Mouse (Mus musculus): ENCODE measurements around the gene Ctnna3.
"Not testable (repeated sequence)": the region's sequence is repeated elsewhere in the genome, so short reads cannot be mapped to it uniquely, and the experiment has no call there.

The Ctnna3 gene

DNA sequence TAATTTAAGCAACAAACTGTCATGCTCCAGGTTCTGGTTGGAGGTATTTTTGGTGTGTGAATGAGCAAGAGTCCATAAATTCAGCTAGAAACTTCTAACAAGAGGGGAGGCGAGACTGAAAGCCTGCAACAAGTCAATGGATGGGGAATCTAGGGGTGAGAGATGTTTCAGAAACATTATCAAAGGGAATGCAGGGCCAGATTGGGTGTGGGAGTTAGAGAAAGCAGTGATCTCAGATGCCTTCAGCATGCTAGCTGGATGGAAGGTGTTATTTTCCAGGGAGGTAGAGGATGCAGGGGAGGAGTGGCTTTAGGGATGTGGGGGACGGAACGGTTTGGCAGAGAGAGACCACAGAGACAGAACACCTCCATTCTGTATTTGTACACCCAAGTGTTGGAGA, 785.7 kb downstream of the Ctnna3 start:
- no peak for DNase-seq (ENCODE audit: low spot score)

DNA sequence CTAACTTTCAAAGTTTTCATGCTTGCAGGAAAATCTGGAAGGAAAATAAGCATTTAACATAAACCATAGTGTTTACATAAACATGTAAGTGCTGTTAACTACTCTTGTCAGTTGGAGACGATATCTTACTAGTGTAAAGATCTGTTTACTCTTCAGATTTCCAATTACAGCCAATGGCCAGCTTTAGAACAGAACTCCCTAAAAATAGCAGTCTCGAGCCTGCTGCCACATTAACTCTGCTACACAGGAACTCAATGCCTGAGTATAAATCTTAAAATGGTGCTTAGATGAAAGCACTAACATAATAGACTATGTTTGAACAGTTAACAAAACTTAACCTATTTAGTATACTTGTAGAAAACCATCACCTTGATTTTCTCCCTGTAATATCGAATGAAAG, 793.1 kb downstream of the Ctnna3 start:
- DNase-seq (ENCODE audit: low spot score) = no peak

DNA sequence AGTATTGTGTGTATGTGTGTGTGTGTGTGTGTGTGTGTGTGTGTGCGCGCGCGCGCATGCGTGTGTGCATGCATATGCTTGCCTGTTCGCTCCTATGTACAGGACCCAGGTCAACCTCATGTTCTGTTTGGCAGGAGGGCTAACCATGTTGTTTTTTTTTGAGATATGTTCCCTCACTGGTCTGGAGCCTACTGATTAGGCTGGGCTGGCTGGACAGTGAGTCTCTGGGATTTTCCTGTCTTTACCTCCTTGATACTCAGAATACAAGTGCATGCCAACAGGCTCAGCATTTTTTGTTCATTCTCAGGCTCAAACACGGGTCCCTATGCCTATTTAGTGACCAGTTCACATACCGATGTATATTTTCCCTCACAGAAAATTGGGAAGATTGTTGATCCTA, 794.1 kb downstream of the Ctnna3 start:
- DNase-seq (ENCODE audit: low spot score) = no peak

DNA sequence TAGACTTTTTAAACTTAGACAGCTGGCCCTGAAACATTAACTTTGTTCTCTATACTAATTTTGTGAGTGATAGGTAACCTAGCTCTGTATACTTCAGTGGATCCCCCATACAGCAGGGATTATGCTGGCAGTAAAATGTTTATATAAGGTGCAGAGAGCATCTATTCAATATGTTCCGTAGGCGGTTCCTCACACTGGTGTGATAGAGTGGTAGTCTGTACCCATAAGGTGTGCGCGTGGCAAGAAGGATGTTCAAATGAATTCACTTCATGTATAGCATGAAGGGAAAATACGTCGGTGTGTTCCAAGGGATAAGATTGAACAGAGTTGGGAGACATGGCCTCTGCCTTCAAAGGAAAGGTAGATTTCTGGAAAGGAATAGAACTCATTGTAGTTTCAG, 794.5 kb downstream of the Ctnna3 start:
- DNase-seq (ENCODE audit: low spot score) = no peak

DNA sequence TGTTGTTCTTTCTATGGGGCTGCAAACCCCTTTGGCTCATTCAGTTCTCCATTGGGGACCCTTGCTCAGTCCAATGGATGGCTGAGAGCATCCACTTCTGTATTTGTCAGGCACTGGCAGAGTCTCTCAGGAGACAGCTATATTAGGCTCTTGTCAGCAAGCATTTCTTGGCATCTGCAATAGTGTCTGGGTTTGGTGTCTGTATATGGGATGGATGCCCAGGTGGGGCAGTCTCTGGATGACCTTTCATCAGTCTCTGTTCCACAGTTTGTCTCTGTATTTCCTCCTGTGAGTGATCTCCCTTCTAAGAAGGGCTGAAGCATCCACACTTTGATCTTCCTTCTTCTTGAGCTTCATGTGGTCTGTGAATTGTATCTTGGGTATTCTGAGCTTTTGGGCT, 795.9 kb downstream of the Ctnna3 start:
- not testable (repeated sequence) for DNase-seq (ENCODE audit: low spot score)

DNA sequence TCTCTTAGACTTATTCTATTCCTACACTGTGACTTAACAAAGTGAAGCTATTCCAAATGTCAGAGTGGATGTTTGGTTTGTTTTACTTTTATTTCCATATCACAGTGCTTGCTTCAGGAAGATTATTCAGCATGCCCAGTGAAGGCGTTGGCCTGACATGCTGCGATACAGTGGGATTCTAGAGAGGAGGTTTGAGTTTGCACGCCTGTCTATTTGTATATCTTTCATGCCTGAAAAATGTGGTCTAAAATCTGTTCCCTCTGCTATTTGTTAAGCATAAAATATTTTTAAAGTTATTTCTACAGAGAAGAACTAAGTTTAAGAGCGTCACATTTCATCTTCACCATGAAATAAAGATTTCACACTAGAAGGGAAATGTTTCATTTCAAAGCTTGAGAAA, 813.5 kb downstream of the Ctnna3 start:
- no peak for DNase-seq (ENCODE audit: low spot score)

DNA sequence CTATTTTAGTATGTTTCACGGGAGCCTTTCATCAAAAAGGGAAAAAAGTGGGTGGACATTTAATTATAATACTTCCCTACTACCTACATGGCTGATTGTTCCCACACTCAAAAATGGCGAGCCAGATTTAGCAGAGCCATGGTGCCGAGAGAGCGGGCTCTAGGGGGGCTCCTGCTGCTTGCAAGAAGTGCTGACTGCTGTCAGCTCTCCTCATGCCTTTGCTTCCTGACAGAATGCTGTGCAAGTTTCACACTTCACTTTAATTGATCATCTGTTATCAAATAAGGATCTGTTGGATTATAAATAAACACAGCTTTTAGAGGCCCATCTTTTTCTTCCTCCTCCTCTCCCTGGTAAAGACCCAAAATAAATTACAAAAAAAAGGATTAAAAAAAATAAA, 838.3 kb downstream of the Ctnna3 start:
- DNase-seq (ENCODE audit: low spot score) = no peak

DNA sequence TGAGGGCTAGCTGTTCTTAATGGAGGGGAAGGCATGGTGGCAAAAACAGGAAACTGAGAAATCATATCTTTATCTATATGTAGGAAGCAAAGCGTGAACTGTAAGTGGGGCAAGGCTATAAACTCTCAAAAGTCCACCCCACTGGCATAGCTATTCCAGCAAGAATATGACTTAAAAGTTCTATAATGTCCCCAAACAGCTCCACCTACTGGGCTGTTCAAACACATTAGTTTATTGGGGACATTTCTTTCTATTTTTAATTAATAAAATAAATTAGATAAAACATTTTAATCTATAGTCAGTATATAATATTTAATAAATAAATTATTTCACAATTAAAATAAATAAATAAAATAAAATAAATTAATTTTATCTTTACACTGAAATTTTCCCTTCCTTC, 845.2 kb downstream of the Ctnna3 start:
- no peak for DNase-seq (ENCODE audit: low spot score)

DNA sequence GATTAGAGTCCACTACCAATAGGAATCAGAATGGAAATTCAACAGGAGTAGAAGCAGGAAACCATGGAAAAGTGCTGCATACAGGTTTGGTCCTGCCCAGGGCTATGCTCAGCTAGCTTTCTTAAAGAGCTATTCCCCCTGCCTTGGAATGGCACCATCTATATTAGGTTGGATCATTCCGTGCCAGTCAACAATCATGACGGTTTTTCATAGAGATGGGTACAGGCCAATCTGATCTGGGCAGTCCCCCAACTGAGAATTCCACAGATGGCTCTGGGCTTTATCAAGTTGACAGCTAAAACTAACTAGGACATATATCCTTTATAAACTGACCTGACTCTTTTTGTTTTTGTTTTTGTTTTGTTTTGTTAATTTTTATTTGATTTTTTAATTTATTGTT, 848.9 kb downstream of the Ctnna3 start:
- DNase-seq (ENCODE audit: low spot score) = no peak

DNA sequence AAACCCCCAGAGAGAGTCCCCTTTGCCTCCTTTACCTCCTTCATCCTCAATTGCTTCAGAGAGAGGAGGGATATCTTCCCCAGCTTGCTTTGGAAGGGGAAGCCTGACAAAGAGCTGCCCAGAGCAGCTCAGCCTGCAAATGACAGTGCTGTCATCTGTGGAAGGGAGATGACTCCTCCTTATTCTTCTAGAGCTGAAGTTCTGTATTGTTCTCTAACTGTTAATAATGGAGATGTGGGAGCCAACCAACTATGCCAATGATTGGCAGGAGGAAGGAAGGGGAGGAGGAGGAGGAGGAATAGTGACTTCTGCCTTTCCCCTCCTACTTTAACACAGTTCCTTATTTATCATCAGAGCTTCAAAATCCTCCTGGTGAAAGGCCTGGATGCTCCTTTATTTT, 875.9 kb downstream of the Ctnna3 start:
- DNase-seq (ENCODE audit: low spot score) = no peak

DNA sequence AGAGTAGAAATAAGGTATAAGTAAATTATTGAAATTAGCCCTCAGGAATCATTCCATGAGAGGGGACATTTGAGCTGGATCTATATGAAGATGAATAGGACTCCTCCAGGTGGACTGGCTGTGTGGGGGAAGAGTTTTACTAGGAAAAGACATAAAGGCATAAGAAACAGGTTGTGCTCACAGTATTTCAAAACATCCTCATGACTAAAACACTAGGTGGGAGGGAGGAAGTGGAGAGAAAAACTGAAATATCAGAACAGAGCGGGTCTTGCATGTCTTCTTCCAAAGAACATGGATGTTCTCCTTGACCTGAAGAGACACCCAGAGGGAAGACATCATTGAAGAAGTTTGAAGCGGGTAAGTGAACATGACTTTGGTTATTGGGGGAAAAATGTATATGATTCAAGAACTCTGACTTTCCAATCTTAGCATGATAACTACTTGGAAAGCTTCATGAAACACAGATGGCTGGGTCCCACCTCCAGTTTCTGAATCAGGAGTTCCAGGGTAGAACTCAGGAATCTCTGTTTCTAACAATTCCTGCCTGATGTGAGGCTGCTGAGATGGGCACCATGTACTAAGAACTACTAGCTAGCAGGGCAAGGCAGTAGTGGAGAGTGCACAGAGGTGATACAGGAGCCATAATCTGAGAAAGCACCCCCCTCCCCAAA, 881.9 kb downstream of the Ctnna3 start:
- DNase-seq (ENCODE audit: low spot score) = no peak

DNA sequence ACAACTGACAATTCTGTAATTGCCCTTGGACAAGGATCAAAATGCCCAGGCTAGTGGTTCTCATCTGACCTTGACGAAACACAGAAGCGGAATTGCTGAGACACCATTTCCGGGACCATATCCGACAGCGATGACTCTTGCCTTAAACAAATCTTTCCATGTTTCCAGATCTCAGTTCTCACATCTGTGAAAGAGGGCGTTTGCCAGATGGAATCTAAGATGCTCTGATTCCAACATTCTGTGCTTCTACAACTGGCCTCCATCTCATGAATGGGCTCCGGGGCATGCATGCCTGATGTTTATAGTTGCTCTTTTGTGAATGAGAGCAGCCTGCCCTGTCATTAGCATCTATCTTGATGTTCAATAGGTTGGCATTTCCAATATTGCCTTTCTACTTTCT, 890.4 kb downstream of the Ctnna3 start:
- DNase-seq (ENCODE audit: low spot score) = no peak

DNA sequence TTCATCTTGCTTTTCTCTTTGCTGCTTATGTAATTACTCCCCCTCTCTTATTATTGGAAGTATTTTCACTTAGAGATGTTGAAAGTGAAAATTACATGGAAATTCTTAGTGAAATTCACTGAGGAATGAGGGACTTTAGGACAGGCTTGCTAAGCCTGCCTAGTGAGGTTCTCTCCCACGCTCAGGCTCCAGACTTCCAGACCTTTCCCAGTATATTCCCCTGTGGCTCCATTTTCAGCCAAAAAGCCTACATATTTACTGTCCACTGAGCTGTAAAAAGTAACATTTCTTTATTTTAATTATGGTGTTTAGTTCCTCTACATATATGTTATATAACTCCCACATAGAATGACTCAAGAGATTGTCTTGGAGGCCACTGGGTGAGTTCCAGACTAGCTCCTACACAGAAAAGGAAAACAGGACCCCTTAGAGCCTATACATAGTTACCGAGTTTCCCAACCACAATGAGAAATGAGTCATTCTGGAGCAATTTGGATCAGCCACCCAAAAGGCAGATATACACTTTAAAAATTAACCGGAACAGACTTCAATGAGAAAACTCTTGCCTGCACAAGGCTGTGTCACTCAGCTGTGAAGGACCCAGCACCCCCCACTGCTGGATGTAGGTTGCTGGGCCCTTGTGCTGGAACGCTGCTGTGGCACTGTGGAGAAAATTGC, 912.9 kb downstream of the Ctnna3 start:
- DNase-seq (ENCODE audit: low spot score) = no peak

DNA sequence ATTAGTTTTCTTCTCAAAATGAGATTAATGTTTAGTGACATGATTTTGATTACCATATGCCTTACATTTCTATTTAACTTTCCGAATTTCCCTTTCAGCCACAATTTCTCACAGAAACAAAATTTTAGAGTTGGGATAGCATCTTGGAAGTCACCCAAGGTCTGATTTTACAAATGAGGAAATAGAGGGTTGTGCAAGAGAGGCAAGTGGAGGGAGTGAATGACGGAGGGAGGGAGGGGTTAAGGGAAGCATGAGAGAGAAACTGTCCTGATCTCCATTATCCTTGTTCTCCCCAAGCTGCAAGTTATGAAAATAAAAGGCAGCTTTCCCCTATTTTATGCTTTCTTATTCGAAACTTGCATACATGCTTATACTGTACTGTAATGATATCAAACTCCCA, 943.4 kb downstream of the Ctnna3 start:
- no peak for DNase-seq (ENCODE audit: low spot score)

DNA sequence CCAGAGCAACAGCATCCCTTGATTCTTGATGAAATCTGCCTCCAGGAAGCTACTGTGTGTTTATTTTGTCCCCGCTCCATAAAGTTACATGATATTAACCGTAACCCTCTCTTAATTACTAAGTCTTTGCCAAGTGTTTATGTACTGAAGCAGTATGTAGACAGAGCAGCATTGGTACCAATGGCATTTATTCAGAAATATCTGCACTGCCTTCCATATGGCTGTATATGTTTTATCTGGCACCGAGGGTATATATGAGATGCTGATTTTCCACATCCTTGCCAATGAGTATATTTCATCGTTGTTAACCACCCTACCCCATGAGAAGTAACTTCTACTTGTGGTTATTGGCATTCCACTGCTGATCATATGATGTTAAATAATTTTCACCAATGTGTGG, 947.9 kb downstream of the Ctnna3 start:
- no peak for DNase-seq (ENCODE audit: low spot score)

DNA sequence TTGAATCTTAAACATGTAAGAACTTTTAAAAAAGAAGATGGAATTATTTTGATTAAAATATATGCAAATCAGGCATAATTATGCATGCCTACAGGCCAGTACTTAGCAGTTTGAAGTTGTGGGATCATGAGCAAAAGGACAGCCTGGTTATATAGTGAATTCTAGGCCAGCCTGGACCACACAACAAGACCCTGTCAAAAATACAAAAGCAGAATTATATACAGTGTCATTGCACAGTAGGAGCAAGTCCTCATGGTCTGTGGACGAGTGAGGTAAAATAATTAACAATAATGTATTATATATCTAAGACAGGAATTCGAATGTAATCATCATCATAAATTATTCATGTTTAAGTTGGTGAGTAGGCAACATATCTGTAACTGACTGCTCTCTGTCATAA, 966.7 kb downstream of the Ctnna3 start:
- no peak for DNase-seq (ENCODE audit: low spot score)

DNA sequence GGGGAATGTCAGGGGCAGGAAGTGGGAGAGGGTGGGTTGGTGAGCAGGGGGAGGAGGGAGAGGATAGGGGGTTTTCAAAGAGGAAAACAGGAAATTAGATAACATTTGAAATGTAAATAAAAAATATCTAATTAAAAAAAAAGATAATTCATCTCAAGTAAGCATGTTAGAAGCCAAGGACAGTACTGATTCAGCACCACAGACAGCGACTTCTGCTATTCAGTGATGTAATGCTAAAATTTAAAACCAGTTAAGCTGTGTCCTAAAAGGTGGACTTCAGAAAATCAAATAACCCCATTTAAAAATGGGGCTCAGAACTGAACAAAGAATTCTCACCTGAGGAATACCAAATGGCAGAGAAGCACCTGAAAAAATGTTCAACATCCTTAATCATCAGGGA, 988.5 kb downstream of the Ctnna3 start:
- not testable (repeated sequence) for DNase-seq (ENCODE audit: low spot score)

DNA sequence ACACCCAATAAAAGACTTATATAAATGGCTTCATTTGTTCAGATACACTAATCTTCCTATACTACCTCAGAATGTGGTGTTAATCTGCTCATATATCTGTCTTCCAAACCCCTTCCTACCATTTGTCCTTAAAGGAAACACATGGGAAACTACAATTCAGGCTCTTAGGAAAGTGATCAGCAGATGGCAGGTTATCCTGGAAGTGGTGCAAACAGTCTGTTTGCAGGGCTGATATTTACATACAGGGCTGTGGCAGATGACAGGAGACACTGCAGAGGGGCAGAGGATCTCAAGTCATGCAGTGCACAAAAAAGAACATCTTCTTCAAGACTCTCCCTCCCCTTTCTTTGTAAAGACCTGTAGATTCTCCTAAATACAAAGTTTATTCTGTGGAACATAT, 1008.8 kb downstream of the Ctnna3 start:
- no peak for DNase-seq (ENCODE audit: low spot score)

DNA sequence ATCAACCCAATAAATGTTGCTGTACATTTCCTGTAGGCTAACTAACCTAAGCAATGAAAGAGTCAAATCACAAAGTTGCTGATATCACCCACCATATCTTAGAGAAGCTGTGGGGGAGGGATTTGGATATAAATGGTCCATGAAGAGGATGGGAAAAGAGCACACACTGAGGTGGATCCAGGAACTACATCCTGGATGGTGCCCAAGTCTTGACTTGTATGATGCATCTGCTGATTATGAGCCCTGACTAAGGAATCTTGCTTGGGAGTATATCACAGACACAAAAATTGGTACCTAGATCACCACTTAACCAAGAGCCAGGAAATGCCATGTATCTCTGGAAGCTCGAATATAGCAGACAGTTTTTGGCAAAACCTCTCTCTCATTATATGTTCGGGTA, 1018.7 kb downstream of the Ctnna3 start:
- DNase-seq (ENCODE audit: low spot score) = no peak

DNA sequence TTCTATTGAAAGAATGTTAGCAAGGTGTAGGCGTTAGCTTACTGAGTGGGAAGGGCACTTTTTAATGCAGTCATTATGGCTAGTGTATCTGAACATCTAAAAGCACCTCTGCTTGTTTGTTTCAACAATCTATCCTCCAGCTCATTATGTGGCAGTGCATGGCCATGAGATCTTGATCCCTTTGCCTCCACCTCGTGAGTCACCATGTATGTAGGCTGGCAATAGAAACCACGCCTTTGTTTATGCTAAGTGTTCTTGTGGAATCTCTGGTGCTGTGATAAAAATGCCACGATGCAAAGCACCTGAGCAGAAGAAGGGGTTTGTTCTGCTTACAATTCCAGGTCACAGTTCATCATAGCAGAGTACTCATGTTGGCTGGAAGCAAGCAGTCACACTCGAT, 1053.4 kb downstream of the Ctnna3 start:
- DNase-seq (ENCODE audit: low spot score) = no peak

DNA sequence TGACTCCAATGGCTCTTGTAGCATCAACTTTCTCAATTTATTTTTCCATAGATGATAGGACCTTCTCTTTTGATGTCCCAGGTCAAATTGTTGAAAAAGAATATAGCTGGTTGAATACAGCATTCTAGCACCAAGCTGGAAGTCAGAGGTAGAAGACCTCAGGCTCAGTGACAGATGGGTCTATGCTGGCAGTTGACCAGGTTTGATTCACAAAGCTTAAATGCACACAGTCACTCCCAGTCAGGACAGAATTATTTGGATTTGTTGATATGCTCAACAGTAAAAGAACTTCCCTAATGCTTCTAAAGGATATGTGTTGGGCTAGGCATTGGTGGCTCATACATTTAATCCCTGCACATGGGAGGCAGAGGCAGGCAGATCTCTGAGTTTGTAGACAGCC, 1059.6 kb downstream of the Ctnna3 start:
- no peak for DNase-seq (ENCODE audit: low spot score)

DNA sequence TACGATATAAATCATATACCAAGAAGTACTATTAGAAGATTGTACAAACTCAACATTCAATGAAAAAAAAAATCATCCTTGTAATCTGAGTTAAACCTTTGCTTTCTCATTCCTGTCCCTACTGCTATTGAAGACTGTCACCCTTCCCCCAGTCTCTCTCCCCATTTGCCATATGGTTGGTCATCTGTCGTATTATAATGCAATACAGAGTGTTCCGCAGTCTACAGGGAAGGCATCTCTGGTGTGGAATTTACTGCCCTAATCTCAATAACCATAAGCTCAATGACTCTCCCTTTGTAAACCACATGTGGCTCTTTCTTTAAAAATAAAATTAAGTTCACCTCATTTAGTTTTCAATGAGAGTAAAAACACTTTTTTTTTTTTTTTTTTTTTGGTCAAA, 1113.7 kb downstream of the Ctnna3 start:
- DNase-seq (ENCODE audit: low spot score) = no peak

DNA sequence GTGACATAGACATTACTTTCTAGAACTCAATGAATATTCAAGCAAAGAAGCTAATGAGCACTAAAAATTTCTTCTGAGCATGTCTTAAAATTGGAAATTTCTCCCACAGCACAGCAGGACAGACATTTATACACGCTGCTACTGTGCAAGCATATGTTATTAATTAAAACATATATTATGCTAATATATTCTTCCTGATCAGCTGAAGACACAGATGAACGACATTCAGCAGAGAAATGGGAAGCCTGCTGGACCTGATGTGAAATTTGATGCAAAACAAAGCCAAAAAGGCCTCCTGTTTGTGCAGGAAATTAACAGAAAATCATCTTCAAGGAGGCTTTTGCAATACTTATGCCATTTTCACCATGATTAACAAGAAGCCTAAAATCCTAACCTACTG, 1114.5 kb downstream of the Ctnna3 start:
- DNase-seq (ENCODE audit: low spot score) = no peak

DNA sequence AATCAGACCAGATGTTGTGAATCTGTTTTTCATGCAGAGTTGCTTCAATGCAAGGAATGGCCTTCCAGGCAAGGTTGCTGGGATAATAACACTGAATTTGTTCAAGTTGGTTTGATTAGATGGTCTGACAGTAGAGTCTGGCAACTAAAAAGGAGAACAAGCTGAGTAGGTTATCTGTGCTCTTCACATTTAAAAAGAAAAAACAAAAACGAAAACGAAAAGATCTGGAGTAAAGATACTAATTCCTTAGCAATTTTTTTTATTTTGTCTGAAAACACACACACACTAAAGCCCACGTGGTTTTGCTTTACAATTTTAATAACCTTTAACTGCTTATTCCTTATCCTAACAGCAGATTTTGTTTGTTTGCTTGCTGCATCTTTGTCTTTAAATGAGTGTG, 1141.4 kb downstream of the Ctnna3 start:
- DNase-seq (ENCODE audit: low spot score) = no peak

Measured in ovary, adult 18-20 months (tissue).